Mouse (Mus musculus) gonadal fat pad, adult 2 months (tissue): ENCODE measurements around the gene Egf. TPM values are rescaled to one million over a fixed set of nuclear protein-coding genes. Genes with fewer than 3 reads are reported as not detected.

ENCODE experiments used
- DNase-seq: peaks from one replicate; pipeline ENCODE4 v3.0.0-alpha.2; 2012; ENCODE audit warnings: low read depth
- polyA plus RNA-seq: library from polyadenylated mRNA; depleted of rRNA; stranded (reverse); fragments of >200 nt; gene quantifications from 2 replicates; pipeline ENCODE4 v1.2.3, GENCODE M21; 2012; rRNA removed

Gene Egf
- polyA plus RNA-seq, 1 experiment: 41.5 TPM

- DNase-seq: no peak
Observed at GRCm38 (mm10) chr3:129650931-129651330, 104.2 kb downstream of the Egf start.

DNA sequence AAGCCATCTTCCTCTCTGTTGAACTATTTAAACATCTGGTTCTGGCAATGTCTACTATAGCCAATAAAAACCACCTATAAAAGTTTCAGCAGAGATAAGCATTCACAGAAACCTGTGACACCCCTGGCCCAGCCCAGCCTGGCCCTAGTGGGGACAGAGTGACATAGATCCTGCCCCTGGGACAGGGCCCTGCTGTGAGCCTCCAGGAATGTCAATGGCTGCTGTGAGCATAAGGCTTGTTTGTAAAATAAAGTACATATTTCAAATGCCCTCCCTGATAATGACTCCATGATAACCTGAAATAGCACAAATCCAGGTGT lies 104.9 kb downstream of the Egf start:
- DNase-seq: no peak

DNA sequence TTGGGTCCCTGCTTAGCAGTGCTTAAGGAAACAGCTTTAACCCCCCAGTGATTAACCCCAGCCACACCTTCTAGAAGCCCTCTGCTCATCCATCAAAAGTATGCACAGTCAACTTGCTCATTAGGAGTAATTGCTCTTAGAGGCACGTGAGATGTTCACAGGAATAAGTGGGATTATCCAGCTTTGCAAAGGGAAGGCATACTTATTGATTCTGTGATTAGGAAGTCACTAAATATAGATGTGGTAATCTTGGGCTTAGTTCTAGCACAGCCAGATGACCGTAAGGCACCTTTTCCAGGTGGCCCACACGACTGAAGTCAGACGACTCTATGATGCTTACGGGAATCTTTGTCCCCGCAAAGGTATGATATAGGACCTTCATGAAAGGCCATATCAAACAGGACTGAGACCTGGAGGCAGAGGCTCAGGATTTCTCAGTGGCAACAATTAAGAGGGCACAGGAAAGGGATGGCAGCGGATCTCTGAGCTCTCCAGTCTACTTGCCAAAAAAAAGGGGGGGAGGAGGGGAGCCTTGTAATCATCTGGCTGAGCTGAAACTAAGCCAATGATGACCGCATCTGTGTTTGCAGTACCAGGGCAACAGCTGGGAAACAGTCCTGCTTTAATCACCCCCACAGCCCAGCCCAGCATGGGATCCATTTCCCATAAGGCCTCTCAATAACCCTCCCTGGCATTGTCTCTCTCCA lies 105.4 kb downstream of the Egf start:
- DNase-seq: no peak

GRCm38 (mm10) chr3:129648598-129648997 lies 106.5 kb downstream of the Egf start:
- no peak for DNase-seq

- no peak for DNase-seq
Observed at GRCm38 (mm10) chr3:129647312-129647711, 107.8 kb downstream of the Egf start.

DNA sequence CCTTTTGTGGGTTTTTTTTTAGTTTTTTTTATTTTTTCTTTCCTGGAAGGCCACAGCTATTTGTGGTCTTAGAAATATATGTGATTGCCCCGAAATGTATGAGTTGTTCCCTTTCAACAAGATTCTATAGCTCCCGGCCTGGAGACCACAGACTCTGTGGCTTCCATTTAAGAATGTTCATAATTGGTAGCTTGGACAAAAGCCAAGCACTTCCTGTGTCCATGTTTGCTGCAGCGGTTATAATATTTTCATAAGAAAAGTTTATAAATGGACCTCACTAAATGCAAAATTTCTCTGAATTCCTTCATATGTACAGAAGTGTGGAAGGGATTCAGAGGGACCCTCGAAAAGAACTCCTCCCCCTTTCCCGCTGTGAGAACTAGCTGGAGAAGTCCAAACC lies 108.3 kb downstream of the Egf start:
- no peak for DNase-seq

- no peak for DNase-seq
Observed at GRCm38 (mm10) chr3:129645409-129645808, 109.7 kb downstream of the Egf start.

GRCm38 (mm10) chr3:129641621-129642020 lies 113.5 kb downstream of the Egf start:
- no peak for DNase-seq

DNA sequence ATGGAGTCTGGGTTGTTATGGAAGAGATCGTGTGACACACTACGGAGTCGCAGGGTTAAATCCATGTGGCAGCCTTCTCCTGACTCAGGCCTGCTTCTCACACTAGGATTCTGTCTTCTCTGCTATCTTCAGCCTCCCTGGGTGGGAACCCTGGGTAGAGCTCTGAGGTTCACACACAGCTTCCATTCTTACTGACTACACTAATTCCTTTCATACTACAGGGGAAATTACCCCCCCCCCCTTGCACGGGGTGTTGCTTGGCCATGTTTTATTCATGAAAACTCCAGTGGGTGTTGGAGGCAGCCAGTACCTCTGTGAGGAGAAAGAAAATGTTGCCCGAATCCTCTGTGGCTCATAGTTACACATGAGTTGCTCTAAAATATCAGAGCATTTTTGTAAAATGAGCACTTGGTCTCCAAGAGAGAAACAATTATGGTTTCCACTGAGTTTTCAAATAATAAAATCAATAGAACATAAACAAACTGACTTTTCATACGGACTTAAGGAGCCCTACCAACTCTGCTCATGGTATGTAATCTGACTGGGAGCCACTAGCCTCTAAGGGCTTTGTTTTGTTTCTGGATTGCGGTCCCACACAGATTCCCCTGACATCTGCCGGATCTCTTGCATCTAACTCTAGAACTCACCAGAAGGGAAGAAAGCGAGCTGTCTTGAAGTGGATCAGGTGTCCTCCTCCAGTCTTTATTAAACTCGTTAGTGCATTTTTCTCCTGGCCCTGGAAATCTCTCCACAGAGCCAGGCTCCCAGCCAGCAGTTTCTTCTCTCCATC lies 114.7 kb downstream of the Egf start:
- DNase-seq: no peak

- no peak for DNase-seq
Observed at GRCm38 (mm10) chr3:129639701-129640100, 115.4 kb downstream of the Egf start.

DNA sequence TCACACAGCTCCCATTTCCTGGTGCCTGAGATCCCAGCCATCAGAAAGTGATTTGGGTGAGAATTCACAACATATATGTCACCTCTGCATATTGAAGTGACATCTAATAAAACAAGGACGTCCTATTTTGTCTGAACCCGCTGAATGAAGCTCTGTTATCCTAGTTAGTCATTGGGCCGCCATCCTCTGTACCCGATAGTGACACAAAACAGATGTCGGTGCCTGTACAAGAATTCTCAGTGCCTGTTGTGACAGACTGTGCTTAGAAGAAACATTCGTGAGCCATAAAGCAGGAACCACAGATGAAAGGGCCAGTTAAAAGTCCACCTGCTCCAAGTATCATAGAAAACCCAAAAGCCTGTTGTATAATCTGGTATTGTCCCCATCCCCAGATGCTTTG lies 117.7 kb downstream of the Egf start:
- no peak for DNase-seq

- no peak for DNase-seq
Observed at GRCm38 (mm10) chr3:129634260-129634901, 120.7 kb downstream of the Egf start.

DNA sequence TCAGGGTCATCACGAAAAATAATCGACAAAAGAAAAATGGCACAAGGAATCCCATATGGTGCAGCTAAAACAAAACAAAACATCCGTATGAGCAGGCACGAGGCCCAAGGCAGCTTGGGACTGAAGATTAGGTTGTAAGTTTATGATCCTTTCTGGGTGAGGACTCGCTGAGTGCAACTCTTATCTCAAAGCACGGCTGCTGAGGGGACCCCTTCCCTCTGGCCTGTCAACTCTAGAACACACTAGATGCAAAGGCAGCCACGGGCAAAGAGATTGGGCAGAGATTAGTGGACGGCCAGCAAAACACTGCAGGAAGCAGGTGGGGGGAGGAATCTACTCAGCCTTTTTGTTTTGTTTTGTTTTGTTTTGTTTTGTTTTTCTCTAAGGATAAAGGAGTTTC lies 121.6 kb downstream of the Egf start:
- DNase-seq: no peak

GRCm38 (mm10) chr3:129631857-129632256 lies 123.3 kb downstream of the Egf start:
- DNase-seq: no peak

DNA sequence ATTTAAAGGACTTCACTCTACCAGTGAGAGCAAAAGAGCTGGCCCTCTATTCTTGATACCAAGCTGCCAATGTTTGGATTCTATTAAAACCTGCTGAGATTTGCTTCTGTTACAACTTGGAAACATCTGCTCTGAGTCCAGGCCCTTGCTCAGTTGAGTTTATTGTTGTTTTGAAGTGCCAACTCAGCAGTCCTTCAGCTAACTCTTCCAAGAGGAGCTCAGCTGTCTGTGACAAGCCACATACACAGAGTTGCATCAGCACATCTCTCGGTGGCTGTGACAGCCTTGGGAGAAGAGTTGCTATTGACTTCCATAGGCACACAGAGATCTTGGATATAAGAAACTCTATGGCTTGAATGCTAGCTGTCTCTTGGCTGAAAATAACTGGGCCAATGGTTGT lies 124.1 kb downstream of the Egf start:
- DNase-seq: no peak

Other genes starting within 250 kb of the Egf start
- gene Elovl6, start 223.0 kb downstream of the Egf start, polyA plus RNA-seq: 126 and 166 TPM in 2 replicates
- 0.07 and 0.08 TPM in 2 replicates for gene Lrit3, start 48.7 kb upstream of the Egf start, polyA plus RNA-seq
- not detected in 2 replicates for gene Rrh, start 67.3 kb upstream of the Egf start, polyA plus RNA-seq
- gene Gar1, start 76.1 kb upstream of the Egf start, polyA plus RNA-seq: 15.6 and 26.2 TPM in 2 replicates
- gene Cfi, start 80.6 kb upstream of the Egf start, polyA plus RNA-seq: 3.6 and 6.8 TPM in 2 replicates
- 183 and 235 TPM in 2 replicates for gene Pla2g12a, start 123.3 kb upstream of the Egf start, polyA plus RNA-seq
- 38.8 and 42.3 TPM in 2 replicates for gene Casp6, start 146.1 kb upstream of the Egf start, polyA plus RNA-seq
- 5.9 and 8.7 TPM in 2 replicates for gene Mcub, start 214.9 kb upstream of the Egf start, polyA plus RNA-seq